Mouse (Mus musculus): ENCODE measurements at regions not wholly inside any gene's neighbourhood (a gene's known extent, or its start where the extent isn't known, plus 50 kb on each side); places are given as distances from the start of the nearest gene placed in this dataset.

DNA sequence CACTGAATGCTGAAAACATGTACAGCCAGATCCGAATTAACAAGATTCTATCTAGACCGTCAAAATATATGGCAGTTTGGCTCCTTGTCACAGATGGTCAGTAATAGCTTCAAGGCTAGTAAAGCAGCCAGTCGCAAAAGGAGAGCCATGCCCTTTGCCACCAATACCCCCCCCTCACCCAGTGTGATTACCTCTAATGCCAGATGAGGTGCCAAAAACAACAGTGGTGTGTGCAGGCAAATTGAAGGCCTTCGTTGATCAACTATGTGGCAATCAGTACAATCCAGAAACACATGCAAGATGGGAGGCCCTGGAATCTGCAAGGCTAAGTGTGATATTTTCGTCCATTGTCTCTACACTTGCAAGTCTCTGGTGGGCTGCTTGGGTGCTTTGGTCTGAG is 75.8 kb upstream of the Kcnd3 start:
- DNase-seq (ENCODE audit: low spot score) = no peak

DNA sequence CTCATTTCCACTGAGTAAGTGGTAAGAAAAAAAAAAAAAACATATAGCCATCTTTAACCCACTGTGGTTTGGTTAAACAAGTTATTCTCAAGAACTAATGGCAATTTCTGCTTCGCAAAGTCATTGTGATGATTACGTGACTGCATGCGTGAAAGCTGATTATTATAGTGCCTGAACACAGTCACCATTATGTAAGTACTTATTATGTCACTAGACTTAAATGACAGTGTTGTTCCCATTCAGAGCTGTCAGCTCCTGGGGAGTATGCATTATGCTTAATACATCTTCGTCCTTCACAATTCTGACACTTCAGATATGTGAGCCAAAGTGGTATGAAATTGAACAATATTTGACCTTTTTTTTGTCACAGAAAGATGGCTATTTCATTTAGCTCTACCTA is 71.3 kb upstream of the Kcnd3 start:
- no peak for DNase-seq (ENCODE audit: low spot score)

DNA sequence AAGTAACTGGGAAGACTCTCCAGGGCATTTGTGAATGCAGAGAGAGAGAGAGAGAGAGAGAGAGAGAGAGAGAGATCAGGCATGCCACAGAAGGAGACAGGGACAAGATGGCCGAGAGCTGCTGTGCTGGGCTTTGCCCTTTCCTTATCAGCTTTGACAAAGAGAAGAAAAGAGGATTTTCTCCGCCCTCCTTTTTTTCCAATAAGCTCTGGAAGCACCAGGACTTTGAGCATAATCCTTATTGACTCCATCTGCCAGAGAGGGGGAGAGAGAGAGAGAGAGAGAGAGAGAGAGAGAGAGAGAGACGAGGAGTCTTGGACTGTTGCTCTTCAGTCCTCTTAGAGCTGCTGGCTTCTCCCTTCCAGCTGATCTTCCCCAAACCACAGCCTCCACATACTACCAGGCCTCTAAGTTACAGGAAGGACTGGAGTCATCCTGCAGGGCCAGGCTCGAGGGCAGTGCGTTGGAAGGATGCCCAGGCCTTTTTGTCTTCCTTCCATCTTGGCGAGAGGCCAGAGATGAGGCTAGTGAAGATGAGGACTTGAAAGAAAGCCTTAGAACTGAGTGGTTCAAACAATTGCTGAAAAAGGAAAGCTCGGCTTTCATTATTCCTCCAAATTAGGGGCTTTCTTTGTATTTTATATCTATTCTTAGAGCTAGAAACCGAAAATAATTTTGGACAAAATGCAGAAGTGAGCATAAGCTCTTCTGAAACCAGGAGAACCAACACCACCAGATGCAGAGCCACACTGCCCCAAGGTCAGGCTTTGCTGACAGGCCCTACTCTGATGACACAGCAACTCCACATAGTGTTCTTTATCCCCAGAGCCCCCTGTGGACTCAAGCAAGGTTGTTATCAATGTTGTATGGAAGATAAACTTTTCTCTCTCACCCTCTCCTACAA is 59.3 kb upstream of the Kcnd3 start:
- peak; percentile 82 for DNase-seq (ENCODE audit: low spot score)

Measured in testis, postnatal 10 days (tissue).